Mouse (Mus musculus): ENCODE results near the gene Slx4ip. TPM values are rescaled to one million over a fixed set of nuclear protein-coding genes. Genes with fewer than 3 reads are reported as not detected.

Gene Slx4ip
- polyA plus RNA-seq, 1 experiment = 2.1 TPM

- H3K4me3 ChIP-seq (ENCODE audit: control insufficient read depth, low read depth, low read length) = no peak overlapping the region
- no peaks in the 10 kb centered on the region for H3K36me3 ChIP-seq (ENCODE audit: control insufficient read depth, insufficient read depth, low read length)
- H3K27me3 ChIP-seq (ENCODE audit: control insufficient read depth, insufficient read depth, low read length) = no peaks in the 10 kb centered on the region
- H3K4me1 ChIP-seq (ENCODE audit: control insufficient read depth, insufficient read depth, low read length) = no peaks in the 10 kb centered on the region
- H3K27ac ChIP-seq (ENCODE audit: control insufficient read depth, insufficient read depth, low read depth, low read length) = no peak overlapping the region
- TF ChIP-seq POLR2A (IDR thresholded peaks at IDR 0.05; ENCODE audit: control insufficient read depth, low read depth, low read length) (no peak), CTCF (IDR thresholded peaks at IDR 0.05; ENCODE audit: control insufficient read depth, insufficient read depth, insufficient replicate concordance, low read depth, low read length) (no peak)
These were observed 56.5 kb downstream of the Slx4ip start for GRCm38 (mm10) chr2:136947500-136947899.

- TF ChIP-seq CTCF (IDR thresholded peaks at IDR 0.05; ENCODE audit: control insufficient read depth, insufficient read depth, insufficient replicate concordance, low read depth, low read length) (no peak), POLR2A (IDR thresholded peaks at IDR 0.05; ENCODE audit: control insufficient read depth, low read depth, low read length) (no peak)
- Histone ChIP-seq H3K27me3 (ENCODE audit: control insufficient read depth, insufficient read depth, low read length) (no peaks in the 10 kb centered on the region), H3K36me3 (ENCODE audit: control insufficient read depth, insufficient read depth, low read length) (no peaks in the 10 kb centered on the region), H3K4me1 (ENCODE audit: control insufficient read depth, insufficient read depth, low read length) (no peaks in the 10 kb centered on the region), H3K4me3 (ENCODE audit: control insufficient read depth, low read depth, low read length) (no peak overlapping the region), H3K27ac (ENCODE audit: control insufficient read depth, insufficient read depth, low read depth, low read length) (no peak overlapping the region)
These were observed 56.9 kb downstream of the Slx4ip start for GRCm38 (mm10) chr2:136947937-136948336.

GRCm38 (mm10) chr2:136952238-136952637 lies 61.2 kb downstream of the Slx4ip start:
- H3K4me3 ChIP-seq (ENCODE audit: control insufficient read depth, low read depth, low read length) = no peak overlapping the region
- no peaks in the 10 kb centered on the region for H3K36me3 ChIP-seq (ENCODE audit: control insufficient read depth, insufficient read depth, low read length)
- no peaks in the 10 kb centered on the region for H3K4me1 ChIP-seq (ENCODE audit: control insufficient read depth, insufficient read depth, low read length)
- TF ChIP-seq CTCF (IDR thresholded peaks at IDR 0.05; ENCODE audit: control insufficient read depth, insufficient read depth, insufficient replicate concordance, low read depth, low read length) = no peak
- no peak for TF ChIP-seq POLR2A (IDR thresholded peaks at IDR 0.05; ENCODE audit: control insufficient read depth, low read depth, low read length)
- no peak overlapping the region for H3K27ac ChIP-seq (ENCODE audit: control insufficient read depth, insufficient read depth, low read depth, low read length)
- H3K27me3 ChIP-seq (ENCODE audit: control insufficient read depth, insufficient read depth, low read length) = no peaks in the 10 kb centered on the region

GRCm38 (mm10) chr2:136955726-136956571 lies 64.9 kb downstream of the Slx4ip start:
- Histone ChIP-seq H3K27me3 (ENCODE audit: control insufficient read depth, insufficient read depth, low read length) (no peaks in the 10 kb centered on the region), H3K4me3 (ENCODE audit: control insufficient read depth, low read depth, low read length) (no peak overlapping the region), H3K4me1 (ENCODE audit: control insufficient read depth, insufficient read depth, low read length) (no peaks in the 10 kb centered on the region), H3K27ac (ENCODE audit: control insufficient read depth, insufficient read depth, low read depth, low read length) (no peak overlapping the region), H3K36me3 (ENCODE audit: control insufficient read depth, insufficient read depth, low read length) (no peaks in the 10 kb centered on the region)
- TF ChIP-seq POLR2A (IDR thresholded peaks at IDR 0.05; ENCODE audit: control insufficient read depth, low read depth, low read length) (no peak), CTCF (IDR thresholded peaks at IDR 0.05; ENCODE audit: control insufficient read depth, insufficient read depth, insufficient replicate concordance, low read depth, low read length) (no peak)

DNA sequence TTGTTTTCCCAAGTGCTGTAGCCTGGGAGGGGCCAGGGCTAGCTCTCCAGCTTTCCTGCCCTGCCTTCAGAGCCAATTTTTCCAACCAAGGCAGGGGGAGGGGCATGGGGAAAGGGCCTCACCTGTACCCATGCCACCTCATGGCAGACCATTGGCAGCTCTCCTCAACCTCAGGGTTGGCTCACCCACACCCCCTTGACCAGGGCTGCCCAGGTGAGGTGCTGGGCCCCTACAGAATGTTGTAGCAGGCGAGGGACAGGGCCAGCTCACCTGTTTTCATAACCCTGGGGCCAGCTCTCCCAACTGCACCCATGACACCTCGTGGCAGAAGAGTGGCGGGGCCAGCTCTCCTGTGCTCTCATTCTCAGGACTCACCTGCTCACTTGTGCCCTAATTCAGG lies 67.7 kb downstream of the Slx4ip start:
- H3K4me1 ChIP-seq (ENCODE audit: control insufficient read depth, insufficient read depth, low read length) = no peaks in the 10 kb centered on the region
- no peaks in the 10 kb centered on the region for H3K27me3 ChIP-seq (ENCODE audit: control insufficient read depth, insufficient read depth, low read length)
- no peaks in the 10 kb centered on the region for H3K36me3 ChIP-seq (ENCODE audit: control insufficient read depth, insufficient read depth, low read length)
- TF ChIP-seq POLR2A (IDR thresholded peaks at IDR 0.05; ENCODE audit: control insufficient read depth, low read depth, low read length) = no peak
- TF ChIP-seq CTCF (IDR thresholded peaks at IDR 0.05; ENCODE audit: control insufficient read depth, insufficient read depth, insufficient replicate concordance, low read depth, low read length) = no peak
- no peak overlapping the region for H3K27ac ChIP-seq (ENCODE audit: control insufficient read depth, insufficient read depth, low read depth, low read length)
- H3K4me3 ChIP-seq (ENCODE audit: control insufficient read depth, low read depth, low read length) = no peak overlapping the region

- H3K27ac ChIP-seq (ENCODE audit: control insufficient read depth, insufficient read depth, low read depth, low read length) = no peak overlapping the region
- H3K4me1 ChIP-seq (ENCODE audit: control insufficient read depth, insufficient read depth, low read length) = no peaks in the 10 kb centered on the region
- H3K4me3 ChIP-seq (ENCODE audit: control insufficient read depth, low read depth, low read length) = no peak overlapping the region
- no peaks in the 10 kb centered on the region for H3K27me3 ChIP-seq (ENCODE audit: control insufficient read depth, insufficient read depth, low read length)
- no peaks in the 10 kb centered on the region for H3K36me3 ChIP-seq (ENCODE audit: control insufficient read depth, insufficient read depth, low read length)
- TF ChIP-seq CTCF (IDR thresholded peaks at IDR 0.05; ENCODE audit: control insufficient read depth, insufficient read depth, insufficient replicate concordance, low read depth, low read length) = no peak
- TF ChIP-seq POLR2A (IDR thresholded peaks at IDR 0.05; ENCODE audit: control insufficient read depth, low read depth, low read length) = no peak
These were observed 84.8 kb downstream of the Slx4ip start for GRCm38 (mm10) chr2:136975774-136976173.

- H3K4me3 ChIP-seq (ENCODE audit: control insufficient read depth, low read depth, low read length) = no peak overlapping the region
- no peak overlapping the region for H3K27ac ChIP-seq (ENCODE audit: control insufficient read depth, insufficient read depth, low read depth, low read length)
- H3K4me1 ChIP-seq (ENCODE audit: control insufficient read depth, insufficient read depth, low read length) = no peaks in the 10 kb centered on the region
- no peaks in the 10 kb centered on the region for H3K36me3 ChIP-seq (ENCODE audit: control insufficient read depth, insufficient read depth, low read length)
- no peaks in the 10 kb centered on the region for H3K27me3 ChIP-seq (ENCODE audit: control insufficient read depth, insufficient read depth, low read length)
- TF ChIP-seq CTCF (IDR thresholded peaks at IDR 0.05; ENCODE audit: control insufficient read depth, insufficient read depth, insufficient replicate concordance, low read depth, low read length) = no peak
- TF ChIP-seq POLR2A (IDR thresholded peaks at IDR 0.05; ENCODE audit: control insufficient read depth, low read depth, low read length) = no peak
These were observed 88.2 kb downstream of the Slx4ip start for GRCm38 (mm10) chr2:136979056-136979772.

Data from testis, adult 2 months (tissue).